Mouse (Mus musculus) hindlimb bud, embryonic 11.5 days (tissue): ENCODE measurements at regions not wholly inside any gene's neighbourhood (a gene's known extent, or its start where the extent isn't known, plus 50 kb on each side); places are given as distances from the start of the nearest gene placed in this dataset.

Experiments
- DNase-seq: peaks from one replicate; pipeline ENCODE4 v3.0.0-alpha.2; 2012; ENCODE audit warnings: low read depth, low spot score; ENCODE audit errors: extremely low spot score

DNA sequence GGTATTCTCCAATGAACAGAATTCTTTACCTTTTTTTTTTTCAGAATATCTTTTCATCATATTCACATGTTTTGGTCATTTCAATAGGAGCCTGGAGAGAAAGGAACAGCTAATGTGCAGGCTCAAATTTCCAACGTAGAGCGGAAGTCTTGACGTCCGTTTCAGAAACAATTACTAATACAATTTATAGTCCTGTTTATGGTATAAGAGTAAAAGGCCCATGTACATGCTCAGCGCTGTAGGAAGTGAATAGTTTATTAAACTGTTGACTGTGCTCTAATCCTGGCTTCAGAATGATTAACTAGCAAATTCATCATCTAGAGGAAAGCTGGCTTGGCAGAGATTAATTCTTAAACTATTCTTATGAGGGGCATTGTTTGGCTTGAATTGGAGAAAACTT, 142.1 kb downstream of the Pik3r1 start:
- DNase-seq: no peak

- DNase-seq: no peak
Observed at GRCm38 (mm10) chr13:101624179-101624581, 143.8 kb downstream of the Pik3r1 start.

DNA sequence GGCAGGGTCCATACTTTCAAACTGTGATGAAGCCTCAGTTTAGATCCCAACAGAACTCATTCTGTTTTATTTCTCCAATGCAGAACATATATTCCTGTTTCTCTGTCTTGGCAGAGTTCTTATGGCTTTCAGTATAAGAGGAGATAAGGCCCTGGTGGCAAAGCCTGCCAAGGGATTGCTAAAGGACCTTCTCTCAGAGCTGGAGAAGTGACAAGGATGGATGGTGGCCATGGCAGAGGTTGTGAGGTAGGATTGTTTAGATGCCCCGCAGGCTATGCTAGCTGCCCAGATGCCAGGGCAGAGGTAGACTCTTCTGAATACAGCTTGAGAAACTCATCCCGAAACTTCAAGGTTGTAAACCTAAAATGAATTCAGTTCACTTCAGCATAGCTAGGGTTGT, 145.4 kb downstream of the Pik3r1 start:
- no peak for DNase-seq

DNA sequence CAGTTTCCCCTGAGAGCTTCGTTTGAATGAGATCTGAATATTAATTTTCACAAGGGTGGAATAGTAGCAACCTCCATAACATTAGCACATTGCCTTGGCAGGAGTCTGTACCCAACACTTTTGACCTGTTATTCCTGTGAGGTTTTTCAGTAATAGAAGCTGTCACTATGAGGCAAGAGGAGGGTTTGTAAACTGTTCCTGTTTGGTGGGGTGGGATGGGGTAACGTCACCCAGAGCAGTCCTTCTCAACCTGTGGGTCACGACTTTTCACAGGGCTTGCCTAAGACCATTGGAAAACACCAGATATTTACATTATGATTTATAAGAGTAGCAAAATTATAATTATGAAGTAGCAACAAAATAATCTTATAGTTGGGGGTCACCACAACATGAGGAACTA, 147.4 kb downstream of the Pik3r1 start:
- DNase-seq: no peak

DNA sequence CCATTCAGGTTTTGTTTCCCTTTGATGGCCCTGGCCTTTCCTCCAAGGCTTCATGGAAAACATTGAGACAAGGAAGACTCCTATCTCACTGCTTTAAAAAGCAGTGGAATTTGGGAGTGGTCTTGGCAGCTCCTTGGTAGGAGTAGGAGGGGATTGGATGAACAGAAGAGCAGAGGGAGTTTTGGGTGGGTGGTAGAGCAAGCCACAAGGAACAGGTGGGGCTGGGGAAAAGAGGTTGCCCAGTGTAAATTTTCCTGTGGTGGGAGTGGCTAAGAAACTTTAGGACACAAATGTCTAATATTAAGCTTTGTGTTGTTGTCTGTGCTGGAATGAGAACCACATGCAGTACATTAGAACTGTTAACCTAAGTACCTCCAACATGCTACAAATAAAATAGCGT, 148.9 kb downstream of the Pik3r1 start:
- no peak for DNase-seq

- DNase-seq: no peak
Observed at GRCm38 (mm10) chr13:101612786-101613185, 155.2 kb downstream of the Pik3r1 start.

DNA sequence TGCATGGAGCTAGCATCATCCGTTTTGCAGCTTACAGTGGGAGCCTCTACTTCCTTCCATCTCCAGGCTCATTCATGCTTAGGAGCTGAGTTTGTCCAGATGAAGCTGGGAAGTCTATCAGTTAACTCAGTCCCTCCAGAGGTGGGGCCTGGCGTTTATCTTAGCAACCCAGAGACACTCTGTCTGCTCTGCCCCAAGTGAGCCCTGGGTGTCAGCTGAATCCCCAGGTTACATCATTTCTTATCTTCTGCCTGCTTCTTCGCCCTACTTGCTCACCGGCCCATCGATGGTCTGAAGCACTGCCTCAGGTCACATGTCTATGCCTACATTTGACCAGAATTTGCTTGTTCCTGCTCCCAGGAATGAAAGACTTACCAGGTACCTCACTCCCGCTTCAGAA, 156.3 kb downstream of the Pik3r1 start:
- no peak for DNase-seq

GRCm38 (mm10) chr13:101606184-101606730, 161.8 kb downstream of the Pik3r1 start:
- DNase-seq: no peak

- no peak for DNase-seq
Observed at GRCm38 (mm10) chr13:101605685-101606084, 162.3 kb downstream of the Pik3r1 start.

GRCm38 (mm10) chr13:101605051-101605450, 163.0 kb downstream of the Pik3r1 start:
- no peak for DNase-seq

DNA sequence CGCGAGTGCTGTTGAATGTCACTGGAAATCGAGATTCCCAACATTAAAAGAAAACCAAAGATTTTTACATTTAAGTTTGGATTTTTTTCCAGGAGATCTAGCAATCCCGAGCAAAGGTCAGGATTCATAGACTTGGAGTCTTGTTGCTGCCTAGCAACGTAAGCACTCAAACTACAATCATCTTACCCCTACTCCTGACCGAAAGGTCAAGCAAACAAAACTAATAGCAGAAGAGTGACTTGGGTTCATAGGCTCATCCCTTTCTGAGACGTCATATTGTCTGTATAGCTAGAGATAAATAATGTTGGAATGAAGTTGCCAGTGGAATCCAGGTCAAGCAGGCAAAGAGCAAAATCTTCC, 169.9 kb downstream of the Pik3r1 start:
- no peak for DNase-seq

GRCm38 (mm10) chr13:101597243-101598125, 170.5 kb downstream of the Pik3r1 start:
- no peak for DNase-seq

- no peak for DNase-seq
Observed at GRCm38 (mm10) chr13:101594511-101595175, 173.4 kb downstream of the Pik3r1 start.

GRCm38 (mm10) chr13:101592355-101592754, 175.7 kb downstream of the Pik3r1 start:
- no peak for DNase-seq

GRCm38 (mm10) chr13:101588905-101589304, 179.1 kb downstream of the Pik3r1 start:
- DNase-seq: no peak

DNA sequence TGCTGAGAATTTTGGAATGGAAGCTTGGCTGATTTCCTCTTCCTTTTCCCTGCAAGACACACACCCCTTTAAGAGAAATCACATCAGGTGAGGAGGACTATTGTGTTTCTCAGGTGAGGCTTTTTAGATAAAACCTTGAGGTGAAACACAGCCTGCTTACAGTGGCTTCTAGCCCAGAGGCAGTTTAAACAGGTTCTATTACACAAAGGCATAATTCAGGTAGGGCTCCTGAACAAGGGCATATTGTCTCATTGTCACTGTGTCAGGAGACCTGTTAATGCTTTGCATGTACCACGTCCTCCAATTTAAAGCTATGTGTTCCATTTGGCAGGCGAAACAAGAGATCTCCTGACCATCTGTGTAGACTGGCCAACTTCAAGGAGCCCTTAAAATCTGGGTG, 181.2 kb downstream of the Pik3r1 start:
- no peak for DNase-seq

- DNase-seq: no peak
Observed at GRCm38 (mm10) chr13:101576481-101576880, 191.5 kb downstream of the Pik3r1 start.

DNA sequence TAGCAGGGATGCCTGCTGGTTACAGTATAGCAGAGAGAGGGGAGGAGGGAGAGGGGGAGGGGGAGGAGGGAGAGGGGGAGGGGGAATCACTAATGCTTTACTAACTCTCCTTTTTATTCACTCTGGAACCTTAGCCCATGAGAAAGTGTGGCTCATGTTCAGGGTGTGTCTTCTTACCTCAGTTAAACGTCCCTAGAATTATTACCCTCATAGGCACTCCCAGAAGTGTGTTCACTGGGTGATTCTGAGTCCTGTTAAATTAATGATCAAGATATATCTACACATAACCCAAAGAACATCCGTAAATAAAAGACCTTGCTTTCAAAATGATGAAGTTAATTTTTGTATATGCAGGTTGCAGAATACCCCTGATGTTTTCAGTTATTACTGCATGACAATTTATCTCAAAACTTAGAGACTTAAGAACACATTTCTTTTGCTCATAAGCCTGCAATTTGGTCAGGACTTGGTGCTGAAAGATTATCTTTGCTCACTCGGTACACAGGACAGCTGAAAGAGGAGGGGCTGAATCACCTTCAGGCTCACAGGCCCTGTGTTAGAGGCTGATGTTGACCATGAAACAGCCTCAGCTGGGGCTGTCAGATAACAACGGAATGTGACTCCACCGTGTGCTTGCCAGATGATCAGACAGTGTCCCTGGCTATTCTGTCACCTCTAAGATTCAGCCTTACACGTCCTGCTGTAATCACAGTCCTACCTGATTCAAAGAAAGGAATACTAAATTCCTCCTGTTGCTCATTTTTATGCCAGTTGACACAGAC, 195.0 kb downstream of the Pik3r1 start:
- DNase-seq: no peak

DNA sequence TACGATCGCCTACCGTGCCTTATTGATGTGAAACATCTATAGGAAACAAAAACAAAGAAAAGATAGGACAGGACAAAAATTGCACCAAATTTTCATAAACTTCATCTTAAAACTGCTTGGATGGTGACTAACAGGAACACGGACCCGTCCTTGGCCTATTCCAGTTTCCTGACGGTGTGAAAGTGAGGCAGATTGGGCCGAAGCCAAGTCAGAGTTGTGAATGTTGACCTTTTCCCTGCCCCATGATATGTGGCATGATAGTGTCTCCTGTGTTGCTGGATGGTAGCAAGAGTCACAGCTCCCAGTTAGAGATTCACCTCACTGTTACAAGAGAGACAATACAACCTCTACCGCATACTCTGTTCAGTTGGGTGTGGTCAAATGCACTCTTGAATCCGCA, 195.8 kb downstream of the Pik3r1 start:
- DNase-seq: no peak

GRCm38 (mm10) chr13:101570034-101570433, 198.0 kb downstream of the Pik3r1 start:
- no peak for DNase-seq

DNA sequence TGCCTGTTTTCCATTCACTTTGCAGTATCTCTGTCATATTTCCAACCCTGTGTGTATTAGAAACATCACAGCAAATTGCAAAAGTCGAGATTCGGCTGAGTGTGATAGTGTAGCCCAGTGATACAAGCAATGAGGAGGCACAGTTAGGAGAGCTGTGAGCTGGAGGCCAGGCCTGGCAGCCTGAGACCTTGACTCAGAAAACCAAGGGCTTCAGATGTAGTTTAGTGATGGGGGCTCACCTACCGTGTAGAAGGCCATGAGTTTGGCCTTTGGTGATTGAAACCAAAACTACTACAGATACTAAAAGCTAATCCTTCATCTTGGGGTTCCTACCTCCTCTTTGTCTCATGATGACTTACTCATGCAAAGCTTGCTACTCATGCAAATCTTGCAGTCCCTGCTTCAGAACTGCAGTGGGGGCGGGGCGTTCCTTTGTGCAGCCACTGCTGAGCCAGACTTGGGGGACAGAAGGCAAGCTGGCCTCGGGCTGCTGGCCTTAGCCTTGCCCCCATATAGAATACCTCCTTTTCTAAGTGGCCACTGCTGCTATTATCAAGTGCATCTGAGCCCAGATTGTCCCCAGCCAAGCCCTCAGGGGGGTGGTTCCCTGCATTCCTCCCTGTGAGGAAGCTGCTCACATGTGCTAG, 198.9 kb downstream of the Pik3r1 start:
- DNase-seq: no peak
